Mouse (Mus musculus) T-helper 17 cell (primary cell): Measurements from ENCODE around the gene Anxa9.

Experiments used
- in situ Hi-C, 2 experiments: fragments of 300-600 bp; cut with MboI, MseI; formaldehyde crosslinking; loops; 1 replicate in 1 of 2; 2 replicates in 1 of 2; pipeline ENCODE4 v1.15.1; 2025; ENCODE audit warnings: high pct_unique_total_duplicates in 2 of 2

The Anxa9 gene

GRCm38 (mm10) chr3:95314486-95315093 is 7.6 kb upstream of the Anxa9 start, which contains the start of gene Cers2:
Cers2 (plus strand) TSS chr3:95314791.
- in situ Hi-C loops, result no loop called here

GRCm38 (mm10) chr3:95314075-95314474 is 7.1 kb upstream of the Anxa9 start:
- in situ Hi-C loops, result no loop called here

GRCm38 (mm10) chr3:95313476-95313875 is 6.5 kb upstream of the Anxa9 start:
- in situ Hi-C loops, result no loop called here

GRCm38 (mm10) chr3:95312623-95313022 is 5.6 kb upstream of the Anxa9 start:
- in situ Hi-C loops, result no loop called here

GRCm38 (mm10) chr3:95310968-95311882 is 4.2 kb upstream of the Anxa9 start:
- in situ Hi-C loops, result no loop called here

- in situ Hi-C loops, result no loop called here
These were observed 3.5 kb upstream of the Anxa9 start for GRCm38 (mm10) chr3:95310496-95310895.

- in situ Hi-C loops, result no loop called here
These were observed 732 bp downstream of the Anxa9 start for GRCm38 (mm10) chr3:95306244-95306643.

- in situ Hi-C loops, result no loop called here
These were observed 5.7 kb downstream of the Anxa9 start for GRCm38 (mm10) chr3:95301204-95301796.

GRCm38 (mm10) chr3:95298018-95298417 is 9.0 kb downstream of the Anxa9 start:
- in situ Hi-C loops, result no loop called here

GRCm38 (mm10) chr3:95296103-95296469 is 10.9 kb downstream of the Anxa9 start:
- in situ Hi-C loops, result no loop called here

GRCm38 (mm10) chr3:95295321-95296102 is 11.5 kb downstream of the Anxa9 start:
- in situ Hi-C loops, result no loop called here

GRCm38 (mm10) chr3:95294718-95295117 is 12.3 kb downstream of the Anxa9 start:
- in situ Hi-C loops, result no loop called here

GRCm38 (mm10) chr3:95294316-95294715 is 12.7 kb downstream of the Anxa9 start:
- in situ Hi-C loops, result no loop called here

GRCm38 (mm10) chr3:95293537-95293936 is 13.4 kb downstream of the Anxa9 start:
- in situ Hi-C loops, result no loop called here

- in situ Hi-C loops, result no loop called here
These were observed 14.1 kb downstream of the Anxa9 start for GRCm38 (mm10) chr3:95292899-95293298.

- in situ Hi-C loops, result no loop called here
These were observed 15.9 kb downstream of the Anxa9 start for GRCm38 (mm10) chr3:95291041-95291440.

GRCm38 (mm10) chr3:95290156-95290555 is 16.8 kb downstream of the Anxa9 start:
- in situ Hi-C loops, result no loop called here

- in situ Hi-C loops, result no loop called here
These were observed 17.6 kb downstream of the Anxa9 start for GRCm38 (mm10) chr3:95289419-95289818.

GRCm38 (mm10) chr3:95287541-95287940 is 19.4 kb downstream of the Anxa9 start:
- in situ Hi-C loops, result no loop called here

GRCm38 (mm10) chr3:95286510-95286909 is 20.5 kb downstream of the Anxa9 start:
- in situ Hi-C loops, result no loop called here

- in situ Hi-C loops, result no loop called here
These were observed 21.0 kb downstream of the Anxa9 start for GRCm38 (mm10) chr3:95286011-95286410.

GRCm38 (mm10) chr3:95285390-95285789 is 21.6 kb downstream of the Anxa9 start:
- in situ Hi-C loops, result no loop called here
